Mouse (Mus musculus): Measurements from ENCODE around the gene Dlx6.

DNA sequence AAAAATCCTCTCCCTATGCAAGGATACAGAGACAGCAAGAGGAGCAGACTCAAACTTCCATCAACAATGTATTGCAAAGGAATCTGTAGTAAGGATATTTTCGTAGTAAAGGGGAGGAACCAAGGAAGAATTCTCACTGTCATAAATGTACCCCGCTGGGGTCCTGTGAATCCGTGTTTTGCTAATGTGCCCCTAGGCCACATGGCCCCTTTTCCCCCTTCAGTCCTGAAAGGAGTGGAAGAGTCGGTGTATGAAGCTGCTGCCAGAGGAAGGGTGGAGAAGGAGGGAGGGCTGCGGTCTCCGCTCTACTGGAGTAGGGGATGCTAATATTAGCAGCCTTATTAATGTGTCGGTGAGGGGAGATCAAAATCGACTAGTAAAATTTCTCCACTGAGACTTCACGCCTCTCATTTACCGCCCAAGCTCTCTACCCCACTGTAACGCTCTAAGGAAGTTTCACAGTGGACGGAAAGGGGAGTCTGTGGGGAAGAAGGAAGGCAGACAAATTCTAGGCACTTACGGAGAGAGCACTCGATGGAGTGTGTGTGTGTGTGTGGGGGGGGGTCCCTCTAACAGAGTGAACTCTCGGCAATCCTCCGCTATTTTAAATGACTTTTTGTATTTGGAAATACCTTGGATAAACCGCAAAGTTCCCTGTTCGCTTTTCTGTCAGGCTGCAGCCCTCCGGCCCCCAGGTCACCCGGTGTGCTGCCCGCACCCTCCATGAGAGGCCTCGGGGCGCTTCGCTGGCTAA, 17.4 kb downstream of the Dlx6 start:
- TF ChIP-seq CTCF (IDR thresholded peaks at IDR 0.05; ENCODE audit: low read depth, low read length) (no peak), POLR2A (IDR thresholded peaks at IDR 0.05; ENCODE audit: extremely low read depth, insufficient read depth, low read length) (no peak)

Measured in liver, adult 2 months (tissue).